Mouse (Mus musculus) liver, postnatal 0 days (tissue): ENCODE measurements at regions not wholly inside any gene's neighbourhood (a gene's known extent, or its start where the extent isn't known, plus 50 kb on each side); places are given as distances from the start of the nearest gene placed in this dataset.

Experiments used
- ATAC-seq: fragments of 200-750 bp; cut with Nextera tagmentation; 2 replicates; pipeline ENCODE4 v1.8.0; 2017; ENCODE audit warnings: mild to moderate bottlenecking, moderate library complexity
- DNase-seq: peaks from one replicate; pipeline ENCODE4 v3.0.0-alpha.2; 2016
- H3K27ac ChIP-seq: fragments of 300-500 bp; sonication (generic); 2 replicates; pipeline ENCODE4 v1.5.1; 2014; ENCODE audit warnings: antibody characterized with exemption, moderate library complexity, mild to moderate bottlenecking, low read depth
- H3K27me3 ChIP-seq: fragments of 300-500 bp; sonication (generic); 2 replicates; pipeline ENCODE4 v1.6.1; 2014; ENCODE audit warnings: low read length, control low read depth, mixed read lengths; ENCODE audit not compliant: insufficient read depth
- H3K36me3 ChIP-seq: fragments of 300-500 bp; sonication (generic); replicated peaks from 2 replicates; pipeline ENCODE4 v1.6.1; 2014; ENCODE audit warnings: mild to moderate bottlenecking, control low read depth, low read length, moderate library complexity, mixed read lengths; ENCODE audit not compliant: insufficient read depth
- H3K4me1 ChIP-seq: fragments of 300-500 bp; sonication (generic); 2 replicates; pipeline ENCODE4 v1.6.1; 2014; ENCODE audit warnings: antibody characterized with exemption, mild to moderate bottlenecking, control low read depth; ENCODE audit not compliant: insufficient read depth
- H3K4me2 ChIP-seq: fragments of 300-500 bp; sonication (generic); 2 replicates; pipeline ENCODE4 v1.6.1; 2014; ENCODE audit warnings: low read depth, mild to moderate bottlenecking, low read length, moderate library complexity, mixed read lengths
- H3K4me3 ChIP-seq: fragments of 300-500 bp; sonication (generic); 2 replicates; pipeline ENCODE4 v1.5.1; 2014; ENCODE audit warnings: low read depth, low read length
- H3K9ac ChIP-seq: fragments of 300-500 bp; sonication (generic); replicated peaks from 2 replicates; pipeline ENCODE4 v1.6.1; 2014; ENCODE audit warnings: mild to moderate bottlenecking, moderate library complexity
- H3K9me3 ChIP-seq: fragments of 300-500 bp; sonication (generic); 2 replicates; pipeline ENCODE4 v1.6.1; 2016; ENCODE audit warnings: mild to moderate bottlenecking, control low read depth, low read length, mixed read lengths
- CTCF ChIP-seq: sonication (generic); IDR thresholded peaks from 2 replicates; pipeline ENCODE4 v1.5.1; 2016; ENCODE audit warnings: antibody characterized with exemption, low read depth
- EP300 ChIP-seq: IDR thresholded peaks from 2 replicates; pipeline ENCODE4 v1.6.1; 2016; ENCODE audit warnings: antibody characterized with exemption, low read depth, mild to moderate bottlenecking
- WGBS: fragments of 180-500 bp; shearing (Covaris S2); extraction: QIAGEN DNeasy Blood & Tissue Kit; methylation state at CpG from one replicate; pipeline ENCODE4 v1.1.7; 2014; ENCODE audit not compliant: insufficient replicate concordance; 5-methylcytosine and 5-hydroxymethylcytosine counted together

DNA sequence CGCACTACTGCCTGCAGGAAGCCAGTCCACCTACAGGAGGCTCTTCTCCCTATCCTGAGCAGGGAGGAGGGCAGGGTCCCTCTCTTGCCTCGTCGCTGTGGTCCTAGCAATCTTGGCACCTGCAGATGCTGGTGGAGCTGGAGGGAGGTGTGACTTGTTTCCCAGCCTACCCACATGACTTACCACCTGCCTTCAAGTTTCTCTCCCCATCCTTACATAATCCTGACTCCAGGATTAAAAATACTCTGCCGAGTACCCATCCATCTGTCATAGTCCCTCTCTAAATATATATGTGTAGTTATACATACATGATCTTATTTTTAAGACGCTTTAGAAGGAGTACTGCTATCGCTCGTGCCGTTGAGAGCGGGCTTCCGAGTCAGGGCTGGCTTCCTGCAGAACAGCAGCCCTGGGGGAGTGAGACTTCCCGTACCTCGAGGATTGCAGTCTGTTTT is 93.5 kb upstream of the Grik3 start:
- Histone ChIP-seq H3K27ac (no peak overlapping the region), H3K27me3 (no peaks in the 10 kb centered on the region), H3K36me3 (no peaks in the 10 kb centered on the region), H3K4me3 (no peak overlapping the region), H3K9ac (no peak overlapping the region), H3K9me3 (no peaks in the 10 kb centered on the region), H3K4me2 (no peak overlapping the region), H3K4me1 (no peaks in the 10 kb centered on the region)
- 54% methylated on average over 12 of the region's 12 CpGs for WGBS
- TF ChIP-seq CTCF (no peak), EP300 (no peak)
- ATAC-seq (no peak), DNase-seq (no peak)

DNA sequence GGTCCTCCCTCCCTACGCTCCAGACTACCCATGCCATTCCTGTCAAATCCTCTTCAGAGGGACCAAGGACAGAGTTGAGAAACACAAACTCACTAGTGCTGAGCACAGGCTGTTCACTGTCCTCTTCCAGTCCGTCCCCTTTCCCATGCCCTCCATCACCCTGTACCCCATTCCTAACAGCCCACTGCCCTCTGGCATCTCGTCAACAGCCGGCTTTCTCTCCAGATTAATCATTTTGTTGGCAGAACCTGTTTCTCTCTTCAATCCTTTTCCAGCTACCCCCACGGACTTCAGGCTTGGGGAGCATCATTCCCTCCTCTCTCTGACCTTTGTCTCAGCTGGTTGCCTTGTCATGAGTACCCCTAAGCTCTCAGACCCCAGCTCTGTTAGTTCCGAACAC is 99.2 kb upstream of the Grik3 start:
- Histone ChIP-seq H3K27me3 (no peaks in the 10 kb centered on the region), H3K4me2 (no peak overlapping the region), H3K36me3 (no peaks in the 10 kb centered on the region), H3K4me1 (no peaks in the 10 kb centered on the region), H3K27ac (no peak overlapping the region), H3K4me3 (no peak overlapping the region), H3K9me3 (no peaks in the 10 kb centered on the region), H3K9ac (no peak overlapping the region)
- DNase-seq (no peak), ATAC-seq (no peak)
- TF ChIP-seq CTCF (no peak), EP300 (no peak)
- 59% methylated on average over 6 of the region's 6 CpGs for WGBS

DNA sequence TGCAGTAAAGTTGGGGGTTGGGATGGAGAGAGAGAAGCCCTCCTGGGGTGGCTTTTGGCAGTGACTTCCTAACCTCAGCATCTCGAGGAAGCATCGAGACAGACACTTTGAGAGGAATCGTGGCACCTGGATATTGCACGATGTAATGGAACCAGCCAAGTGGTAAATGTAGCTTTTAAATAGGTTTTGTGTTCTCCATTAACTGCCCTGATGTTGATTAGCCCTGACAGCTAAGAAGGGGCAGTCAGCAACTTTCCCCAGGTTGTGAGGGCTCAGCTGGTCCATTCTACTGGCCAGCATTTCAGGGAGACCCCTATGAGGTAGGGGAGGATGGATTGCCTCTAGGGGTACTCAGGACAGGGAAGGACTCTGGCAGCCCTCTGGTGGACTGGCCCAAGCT is 104.7 kb upstream of the Grik3 start:
- no peak overlapping the region for H3K4me2 ChIP-seq
- TF ChIP-seq CTCF (no peak), EP300 (no peak)
- ATAC-seq, result no peak
- H3K27ac ChIP-seq, result no peak overlapping the region
- WGBS, result 70% methylated on average over 4 of the region's 4 CpGs
- H3K27me3 ChIP-seq, result no peaks in the 10 kb centered on the region
- H3K9me3 ChIP-seq, result no peaks in the 10 kb centered on the region
- H3K4me1 ChIP-seq, result no peaks in the 10 kb centered on the region
- H3K36me3 ChIP-seq, result no peaks in the 10 kb centered on the region
- H3K4me3 ChIP-seq, result no peak overlapping the region
- no peak overlapping the region for H3K9ac ChIP-seq
- DNase-seq, result no peak

DNA sequence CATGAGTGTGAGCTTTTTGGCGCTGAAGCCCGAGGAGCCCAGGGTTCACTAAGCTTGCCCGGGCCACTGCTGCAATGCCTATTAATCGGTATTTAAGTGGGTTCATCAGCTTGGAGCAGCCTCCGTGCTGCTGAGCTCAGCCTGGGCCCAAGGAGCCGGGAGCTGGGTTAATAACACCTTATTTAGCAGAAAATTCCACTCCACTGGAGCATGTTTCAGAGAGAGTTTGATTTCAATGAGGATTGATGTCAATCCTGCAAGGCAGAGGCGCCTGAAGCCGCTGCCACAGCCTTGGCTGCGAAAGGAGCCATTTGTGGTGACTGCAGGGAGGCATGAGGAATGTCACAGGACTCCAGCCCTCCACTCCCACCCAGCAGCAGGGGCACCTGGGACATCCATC is 126.5 kb upstream of the Grik3 start:
- TF ChIP-seq EP300 (no peak), CTCF (no peak)
- Histone ChIP-seq H3K9me3 (no peaks in the 10 kb centered on the region), H3K27me3 (no peaks in the 10 kb centered on the region), H3K4me3 (no peak overlapping the region), H3K4me2 (no peak overlapping the region), H3K4me1 (no peaks in the 10 kb centered on the region), H3K27ac (no peak overlapping the region), H3K36me3 (no peaks in the 10 kb centered on the region), H3K9ac (no peak overlapping the region)
- WGBS, result 65% methylated on average over 9 of the region's 9 CpGs
- ATAC-seq, result no peak
- DNase-seq, result no peak

DNA sequence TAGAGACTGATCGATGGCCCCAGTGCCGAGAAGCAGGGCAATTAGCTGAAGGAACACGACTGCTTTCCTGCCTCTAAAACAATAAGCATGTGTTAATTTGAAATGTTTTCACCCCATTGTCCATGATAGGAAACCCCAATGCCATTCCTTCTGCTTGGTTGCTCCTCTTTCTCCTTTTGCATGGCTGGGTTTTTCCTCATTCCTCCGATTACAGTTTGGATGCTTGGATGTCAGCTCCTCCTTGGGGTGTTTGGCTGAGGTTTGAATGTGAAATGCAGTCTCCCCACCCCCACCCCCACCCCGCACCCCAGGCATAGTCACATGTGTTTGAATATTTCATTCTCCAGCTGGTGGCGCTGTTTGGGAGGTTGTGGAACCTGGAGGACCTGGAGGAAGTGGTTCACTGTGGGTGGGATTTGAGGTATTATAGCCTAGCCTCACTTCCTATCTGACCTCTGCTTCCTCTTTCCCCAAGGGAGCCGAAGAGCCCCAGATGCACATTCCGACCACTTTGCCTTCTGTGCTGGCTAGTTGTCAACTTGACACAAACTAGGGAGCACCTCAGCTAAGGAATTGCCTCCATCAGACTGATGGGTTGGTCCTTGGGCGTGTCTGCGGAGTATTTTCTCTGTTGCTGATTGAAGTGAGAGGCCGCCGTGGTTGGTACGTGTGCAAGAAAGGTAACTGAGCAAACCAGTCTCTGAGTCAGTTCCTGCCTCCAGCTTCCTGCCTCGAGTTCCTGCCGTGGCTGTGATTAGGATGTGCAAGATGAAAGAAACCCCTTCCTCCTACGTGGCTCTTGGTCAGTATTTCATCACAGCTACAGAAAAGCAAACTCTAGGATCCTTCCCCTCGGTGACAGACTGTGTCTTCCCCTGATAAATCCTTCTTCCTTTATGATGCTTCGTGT is 128.6 kb upstream of the Grik3 start:
- ATAC-seq, result no peak
- no peak for DNase-seq
- Histone ChIP-seq H3K36me3 (no peaks in the 10 kb centered on the region), H3K9me3 (no peaks in the 10 kb centered on the region), H3K9ac (no peak overlapping the region), H3K27ac (no peak overlapping the region), H3K27me3 (no peaks in the 10 kb centered on the region), H3K4me2 (no peak overlapping the region), H3K4me3 (no peak overlapping the region), H3K4me1 (no peaks in the 10 kb centered on the region)
- 43% methylated on average over 18 of the region's 18 CpGs for WGBS
- no peak for TF ChIP-seq EP300
- TF ChIP-seq CTCF, result no peak

DNA sequence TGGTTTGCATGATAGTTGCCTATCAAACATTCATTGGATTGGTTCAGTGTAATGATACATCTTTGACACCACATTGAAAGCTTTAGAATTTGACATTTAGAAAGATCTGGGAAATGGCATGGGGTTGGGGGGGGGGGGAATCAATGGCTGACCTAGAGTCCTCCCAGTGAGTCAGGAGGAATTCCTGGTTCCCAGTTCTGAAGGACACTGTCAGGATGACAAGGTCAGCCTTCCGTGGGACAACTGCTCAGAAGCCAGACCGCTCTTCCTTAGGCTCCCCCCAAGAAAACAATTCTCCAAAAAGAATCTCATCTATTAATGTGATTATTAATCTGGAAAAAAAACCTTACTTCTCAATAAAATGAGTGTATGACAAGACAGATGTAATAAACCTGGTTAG is 132.1 kb upstream of the Grik3 start:
- Histone ChIP-seq H3K4me3 (no peak overlapping the region), H3K27ac (no peak overlapping the region), H3K9ac (no peak overlapping the region), H3K4me2 (no peak overlapping the region), H3K4me1 (no peaks in the 10 kb centered on the region), H3K9me3 (no peaks in the 10 kb centered on the region), H3K27me3 (no peaks in the 10 kb centered on the region), H3K36me3 (no peaks in the 10 kb centered on the region)
- TF ChIP-seq CTCF, result no peak
- no peak for TF ChIP-seq EP300
- WGBS, result 80% methylated on average over 2 of the region's 2 CpGs
- DNase-seq (no peak), ATAC-seq (no peak)
